Mouse (Mus musculus): ENCODE measurements around the gene Zfp341.

DNA sequence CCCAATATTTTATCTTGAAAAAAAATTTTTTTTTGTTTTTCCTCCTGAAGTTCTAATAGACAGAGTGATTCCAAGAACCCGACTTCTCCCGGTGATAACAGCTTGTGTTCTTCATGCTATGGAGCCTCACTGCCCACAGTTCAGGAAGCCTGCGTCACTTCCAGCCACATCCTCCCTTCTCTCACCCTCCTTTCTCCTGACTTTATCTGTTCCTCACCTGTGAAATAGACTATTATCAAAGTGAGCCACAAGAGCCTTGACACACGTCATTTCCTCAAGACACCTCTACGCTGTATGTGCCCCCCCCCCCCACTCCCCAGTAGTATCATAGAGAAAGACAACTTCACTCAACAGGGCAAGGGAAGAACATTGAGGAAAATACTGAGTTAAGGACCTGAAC is 2.6 kb downstream of the Zfp341 start:
- TF ChIP-seq CTCF (IDR thresholded peaks at IDR 0.05), result no peak
- TF ChIP-seq EP300 (IDR thresholded peaks at IDR 0.05; ENCODE audit: insufficient read depth, low read depth, low read length), result no peak
- TF ChIP-seq POLR2A (IDR thresholded peaks at IDR 0.05; ENCODE audit: insufficient read depth, low read depth, low read length), result no peak
